Mouse (Mus musculus) forebrain, embryonic 14.5 days (tissue): Measurements from ENCODE around the gene Iqcj. TPM values are rescaled to one million over a fixed set of nuclear protein-coding genes. Genes with fewer than 3 reads are reported as not detected.
A peak's percentile ranks its signal among the peaks of the same experiment; 100 is the strongest.

Source experiments
- ATAC-seq: fragments of 200-750 bp; cut with Nextera tagmentation; 2 replicates; pipeline ENCODE4 v1.8.0; 2017; ENCODE audit warnings: mild to moderate bottlenecking, moderate library complexity
- DNase-seq: peaks from one replicate; pipeline ENCODE4 v3.0.0-alpha.2; 2015; ENCODE audit warnings: low spot score
- H3K27ac ChIP-seq: fragments of 300-500 bp; sonication (generic); 2 replicates; pipeline ENCODE4 v1.5.1; 2014; ENCODE audit warnings: low read depth, mild to moderate bottlenecking, control low read depth, low read length, moderate library complexity
- H3K27me3 ChIP-seq: fragments of 300-500 bp; sonication (generic); replicated peaks from 2 replicates; pipeline ENCODE4 v1.6.1; 2014; ENCODE audit warnings: low read length, control low read depth, mixed read lengths; ENCODE audit not compliant: control insufficient read depth, insufficient read depth
- H3K36me3 ChIP-seq: fragments of 300-500 bp; sonication (generic); 2 replicates; pipeline ENCODE4 v1.6.1; 2014; ENCODE audit warnings: low read length, control low read depth; ENCODE audit not compliant: control insufficient read depth, insufficient read depth
- H3K4me1 ChIP-seq: fragments of 300-500 bp; sonication (generic); 2 replicates; pipeline ENCODE4 v1.6.1; 2014; ENCODE audit warnings: antibody characterized with exemption, low read length, control low read depth; ENCODE audit not compliant: control insufficient read depth, insufficient read depth
- H3K4me2 ChIP-seq: fragments of 300-500 bp; sonication (generic); 2 replicates; pipeline ENCODE4 v1.6.1; 2014; ENCODE audit warnings: mild to moderate bottlenecking, control low read depth, low read length
- H3K4me3 ChIP-seq: fragments of 300-500 bp; sonication (generic); 2 replicates; pipeline ENCODE4 v1.5.1; 2014; ENCODE audit warnings: low read depth, low read length, control low read depth
- H3K9ac ChIP-seq: fragments of 300-500 bp; sonication (generic); 2 replicates; pipeline ENCODE4 v1.6.1; 2014; ENCODE audit warnings: mild to moderate bottlenecking, low read length, control low read depth, moderate library complexity
- H3K9me3 ChIP-seq: fragments of 300-500 bp; sonication (generic); replicated peaks from 2 replicates; pipeline ENCODE4 v1.6.1; 2016; ENCODE audit warnings: low read length, control low read depth, mixed read lengths; ENCODE audit not compliant: control insufficient read depth
- WGBS: fragments of 180-500 bp; shearing (Covaris S2); extraction: QIAGEN DNeasy Blood & Tissue Kit; methylation state at CpG from one replicate; pipeline ENCODE4 v1.1.7; 2014; 5-methylcytosine and 5-hydroxymethylcytosine counted together
- polyA plus RNA-seq: library from polyadenylated mRNA; unstranded; fragments of >200 nt; fragmentation: Nextera tagmentation; extraction: Ambion mirVana; gene quantifications from 2 replicates; pipeline ENCODE4 v1.2.1, GENCODE M21; 2014

Iqcj gene
- polyA plus RNA-seq, 1 experiment from 2014 or later: 0.18 TPM

- Histone ChIP-seq H3K4me1 (no peaks in the 10 kb centered on the region), H3K4me2 (no peak overlapping the region), H3K27me3 (no peaks in the 10 kb centered on the region), H3K36me3 (no peaks in the 10 kb centered on the region), H3K9ac (no peak overlapping the region), H3K9me3 (no peaks in the 10 kb centered on the region), H3K4me3 (no peak overlapping the region), H3K27ac (no peak overlapping the region)
- ATAC-seq: no peak
- DNase-seq: no peak
- WGBS: 95% methylated on average over 2 of the region's 2 CpGs
Measured at GRCm38 (mm10) chr3:67974340-67974998, 82.4 kb downstream of the Iqcj start.

- 88% methylated on average over 1 of the region's 1 CpGs for WGBS
- H3K27me3 ChIP-seq: no peaks in the 10 kb centered on the region
- no peak overlapping the region for H3K9ac ChIP-seq
- H3K27ac ChIP-seq: no peak overlapping the region
- no peaks in the 10 kb centered on the region for H3K4me1 ChIP-seq
- H3K4me3 ChIP-seq: no peak overlapping the region
- H3K4me2 ChIP-seq: no peak overlapping the region
- ATAC-seq: no peak
- H3K9me3 ChIP-seq: no peaks in the 10 kb centered on the region
- no peak for DNase-seq
- no peaks in the 10 kb centered on the region for H3K36me3 ChIP-seq
Measured at GRCm38 (mm10) chr3:67980006-67980405, 88.0 kb downstream of the Iqcj start.

- Histone ChIP-seq H3K9ac (no peak overlapping the region), H3K27me3 (no peaks in the 10 kb centered on the region), H3K4me3 (no peak overlapping the region), H3K4me1 (no peaks in the 10 kb centered on the region), H3K36me3 (no peaks in the 10 kb centered on the region), H3K27ac (peak overlapping the region; percentile 9; the same call in 1 of the 2 replicates), H3K9me3 (no peaks in the 10 kb centered on the region), H3K4me2 (no peak overlapping the region)
- ATAC-seq (peak; percentile 84), DNase-seq (peak; percentile 74)
- 42% methylated on average over 12 of the region's 12 CpGs for WGBS
Measured at GRCm38 (mm10) chr3:67983329-67983728, 91.3 kb downstream of the Iqcj start.

- ATAC-seq: peak; percentile 46
- H3K9ac ChIP-seq: no peak overlapping the region
- WGBS: 66% methylated on average over 4 of the region's 4 CpGs
- peak; percentile 32 for DNase-seq
- H3K4me2 ChIP-seq: no peak overlapping the region
- H3K27me3 ChIP-seq: no peaks in the 10 kb centered on the region
- no peak overlapping the region for H3K27ac ChIP-seq
- H3K4me3 ChIP-seq: no peak overlapping the region
- no peaks in the 10 kb centered on the region for H3K36me3 ChIP-seq
- H3K9me3 ChIP-seq: no peaks in the 10 kb centered on the region
- no peaks in the 10 kb centered on the region for H3K4me1 ChIP-seq
Measured at GRCm38 (mm10) chr3:68002415-68002814, 110.4 kb downstream of the Iqcj start.

- Histone ChIP-seq H3K4me3 (no peak overlapping the region), H3K36me3 (no peaks in the 10 kb centered on the region), H3K27me3 (no peaks in the 10 kb centered on the region), H3K4me2 (no peak overlapping the region), H3K27ac (no peak overlapping the region), H3K4me1 (peaks cover 2% of the 10 kb centered on the region; the same call in 1 of the 2 replicates), H3K9ac (no peak overlapping the region), H3K9me3 (no peaks in the 10 kb centered on the region)
- DNase-seq: no peak
- ATAC-seq: no peak
Measured at GRCm38 (mm10) chr3:68012342-68012741, 120.3 kb downstream of the Iqcj start.

- WGBS: 16% methylated on average over 1 of the region's 1 CpGs
- no peaks in the 10 kb centered on the region for H3K9me3 ChIP-seq
- ATAC-seq: no peak
Measured at GRCm38 (mm10) chr3:68015786-68016185, 123.8 kb downstream of the Iqcj start.

GRCm38 (mm10) chr3:68019401-68019800, 127.4 kb downstream of the Iqcj start:
- ATAC-seq (peak; percentile 32; the same call in 1 of the 2 replicates), DNase-seq (no peak)
- WGBS: 29% methylated on average over 4 of the region's 4 CpGs
- Histone ChIP-seq H3K4me3 (no peak overlapping the region), H3K27ac (no peak overlapping the region), H3K9ac (no peak overlapping the region), H3K9me3 (no peaks in the 10 kb centered on the region), H3K36me3 (no peaks in the 10 kb centered on the region), H3K4me2 (no peak overlapping the region), H3K4me1 (peaks cover 2% of the 10 kb centered on the region; the same call in 1 of the 2 replicates), H3K27me3 (no peaks in the 10 kb centered on the region)

More at GRCm38 (mm10) chr3:68015786-68016185, 123.8 kb downstream of the Iqcj start:
- DNase-seq: peak; percentile 55
- Histone ChIP-seq H3K4me1 (peaks cover 2% of the 10 kb centered on the region; the same call in 1 of the 2 replicates), H3K36me3 (no peaks in the 10 kb centered on the region), H3K27ac (no peak overlapping the region), H3K27me3 (no peaks in the 10 kb centered on the region), H3K9ac (no peak overlapping the region), H3K4me3 (no peak overlapping the region), H3K4me2 (no peak overlapping the region)

- no peak overlapping the region for H3K4me3 ChIP-seq
- H3K9me3 ChIP-seq: no peaks in the 10 kb centered on the region
- no peaks in the 10 kb centered on the region for H3K27me3 ChIP-seq
- WGBS: 34% methylated on average over 3 of the region's 3 CpGs
- H3K4me1 ChIP-seq: no peaks in the 10 kb centered on the region
- ATAC-seq (peak; percentile 42; the same call in 1 of the 2 replicates), DNase-seq (peak; percentile 55)
- H3K27ac ChIP-seq: no peak overlapping the region
- no peaks in the 10 kb centered on the region for H3K36me3 ChIP-seq
- H3K4me2 ChIP-seq: no peak overlapping the region
- H3K9ac ChIP-seq: no peak overlapping the region
Measured at GRCm38 (mm10) chr3:68036097-68036496, 144.1 kb downstream of the Iqcj start.

GRCm38 (mm10) chr3:68042951-68043350, 150.9 kb downstream of the Iqcj start:
- Histone ChIP-seq H3K4me2 (no peak overlapping the region), H3K36me3 (no peaks in the 10 kb centered on the region), H3K27me3 (no peaks in the 10 kb centered on the region), H3K27ac (no peak overlapping the region), H3K9ac (no peak overlapping the region), H3K4me3 (no peak overlapping the region), H3K9me3 (no peaks in the 10 kb centered on the region), H3K4me1 (no peaks in the 10 kb centered on the region)
- ATAC-seq (no peak), DNase-seq (no peak)
- WGBS: 89% methylated on average over 2 of the region's 2 CpGs
